Mouse (Mus musculus): Measurements from ENCODE around the gene Agap2. TPM values are rescaled to one million over a fixed set of nuclear protein-coding genes. Genes with fewer than 3 reads are reported as not detected.
A peak's percentile ranks its signal among the peaks of the same experiment; 100 is the strongest.

The Agap2 gene
- polyA plus RNA-seq, 1 experiment from 2014 or later, result 5.3 TPM

DNA sequence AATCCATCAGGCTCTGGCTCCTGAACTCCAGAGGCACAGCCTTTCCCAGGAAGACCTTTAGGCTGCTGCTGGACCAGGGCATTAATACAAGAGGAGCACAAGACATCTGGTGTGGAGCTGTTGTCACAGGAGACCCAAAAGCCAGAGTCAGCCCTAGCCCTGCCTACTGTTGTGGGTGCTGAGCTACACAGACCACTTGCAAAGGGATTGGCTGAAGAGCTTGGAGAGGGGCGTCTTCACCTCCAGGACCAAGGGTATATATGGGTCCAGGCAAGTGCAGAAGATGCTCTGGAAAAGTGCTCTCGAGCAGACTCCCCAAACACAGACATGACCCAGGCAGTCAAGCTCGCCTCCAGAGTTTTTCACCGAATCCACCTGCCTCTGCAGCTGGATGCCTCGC lies 27.1 kb upstream of the Agap2 start, which contains the start of gene Cyp27b1:
TSS of gene Cyp27b1 (plus strand) at position 297 of the 400 bp plus-strand sequence.
- no peak within 1 kb of the TSS for H3K27ac ChIP-seq (replicated peaks)
- peaks cover 57% of the 10 kb centered on the region for H3K27me3 ChIP-seq (replicated peaks)
- H3K4me1 ChIP-seq, result peaks cover 12% of the 10 kb centered on the region
- no peaks in the 10 kb centered on the region for H3K9me3 ChIP-seq (replicated peaks)
- H3K4me2 ChIP-seq, result peak within 1 kb of the TSS; percentile 4; the same call in 1 of the 2 replicates
- H3K36me3 ChIP-seq, result peaks cover 13% of the 10 kb centered on the region; the same call in 1 of the 2 replicates
- 0 out of 2 replicates have a peak within 1 kb of the TSS, but pooled peaks have one; percentile 1 for H3K4me3 ChIP-seq (replicated peaks)
- 31% methylated on average over 5 of the region's 5 CpGs for WGBS
- no peak within 1 kb of the TSS for H3K9ac ChIP-seq (replicated peaks)
- no peak for ATAC-seq (ENCODE audit: low FRiP score)

DNA sequence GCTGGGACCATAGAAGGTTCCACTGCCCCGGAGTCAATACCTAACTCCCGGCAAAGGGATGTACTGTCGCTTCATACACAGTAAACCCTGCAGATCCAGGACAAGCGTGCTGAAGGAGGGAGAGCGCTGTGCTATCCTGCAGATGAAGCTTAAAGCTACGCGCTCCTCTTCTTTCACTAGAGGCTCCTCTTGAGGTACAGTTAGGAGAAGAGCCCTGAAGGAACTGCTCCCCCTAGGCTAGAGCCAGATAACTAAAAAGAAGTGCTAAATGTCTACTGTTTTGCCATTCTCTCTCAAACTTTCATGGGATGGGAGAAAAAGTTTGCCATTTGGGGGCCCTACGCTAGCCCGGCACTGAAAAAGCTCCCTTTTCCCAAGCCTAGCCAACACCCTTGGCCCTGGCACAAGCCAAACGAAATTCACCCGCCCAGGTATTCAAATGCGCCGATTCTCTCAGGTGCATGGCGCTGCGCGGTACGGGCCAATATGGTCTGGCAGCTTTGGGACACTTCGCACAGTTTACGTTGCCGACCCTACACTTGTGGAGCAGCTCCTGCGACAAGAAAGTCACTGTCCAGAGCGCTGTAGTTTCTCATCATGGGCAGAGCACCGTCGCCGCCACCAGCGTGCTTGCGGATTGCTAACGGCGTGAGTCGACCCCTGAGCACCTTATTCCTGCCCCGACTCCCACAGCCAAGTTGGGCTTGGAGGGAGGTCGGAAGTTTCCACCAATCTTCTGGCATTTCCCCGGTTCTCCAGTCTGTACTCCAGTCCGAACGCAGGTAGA lies 26.3 kb upstream of the Agap2 start:
- Histone ChIP-seq H3K4me3 (replicated peaks) (0 out of 2 replicates have a peak overlapping the region, but pooled peaks have one; percentile 1), H3K27ac (replicated peaks) (no peak overlapping the region), H3K4me1 (peaks cover 11% of the 10 kb centered on the region), H3K9ac (replicated peaks) (no peak overlapping the region; the same call in 1 of the 2 replicates), H3K9me3 (replicated peaks) (no peaks in the 10 kb centered on the region), H3K4me2 (peak overlapping the region; percentile 4), H3K27me3 (replicated peaks) (peaks cover 57% of the 10 kb centered on the region), H3K36me3 (peaks cover 21% of the 10 kb centered on the region; the same call in 1 of the 2 replicates)
- 4% methylated on average over 35 of the region's 35 CpGs for WGBS
- no peak for ATAC-seq (ENCODE audit: low FRiP score)

DNA sequence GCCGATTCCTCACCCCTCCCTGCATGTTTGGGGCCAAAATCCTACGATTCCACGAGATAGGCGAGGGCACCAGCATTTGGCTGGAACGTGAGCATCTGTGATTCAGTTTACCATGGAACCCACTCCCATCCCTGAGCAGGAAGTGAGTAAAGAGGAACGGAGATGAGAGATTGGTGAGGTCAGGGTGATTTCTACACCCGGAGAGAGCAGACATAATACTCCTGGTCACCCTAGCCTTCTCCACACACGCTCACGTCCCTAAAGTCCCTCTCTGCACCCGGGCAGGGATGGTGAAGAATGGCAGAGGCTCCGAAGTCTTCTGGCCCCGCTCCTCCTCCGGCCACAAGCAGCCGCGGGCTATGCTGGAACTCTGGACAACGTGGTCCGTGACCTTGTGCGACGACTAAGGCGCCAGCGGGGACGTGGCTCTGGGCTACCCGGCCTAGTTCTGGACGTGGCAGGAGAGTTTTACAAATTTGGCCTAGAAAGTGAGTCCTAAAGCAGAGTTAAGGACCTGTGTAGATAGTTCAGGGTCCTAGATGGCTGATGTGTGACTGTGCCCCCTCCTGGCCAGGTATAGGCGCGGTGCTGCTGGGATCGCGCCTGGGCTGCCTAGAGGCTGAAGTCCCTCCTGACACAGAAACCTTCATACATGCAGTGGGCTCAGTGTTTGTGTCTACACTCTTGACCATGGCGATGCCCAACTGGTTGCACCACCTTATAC lies 25.5 kb upstream of the Agap2 start:
- Histone ChIP-seq H3K27me3 (replicated peaks) (peaks cover 57% of the 10 kb centered on the region), H3K4me2 (peak overlapping the region; percentile 4), H3K4me3 (replicated peaks) (no peak overlapping the region), H3K9ac (replicated peaks) (no peak overlapping the region; the same call in 1 of the 2 replicates), H3K9me3 (replicated peaks) (no peaks in the 10 kb centered on the region), H3K36me3 (peaks cover 21% of the 10 kb centered on the region), H3K4me1 (peaks cover 12% of the 10 kb centered on the region), H3K27ac (replicated peaks) (no peak overlapping the region)
- no peak for ATAC-seq (ENCODE audit: low FRiP score)
- WGBS, result 2% methylated on average over 29 of the region's 29 CpGs

DNA sequence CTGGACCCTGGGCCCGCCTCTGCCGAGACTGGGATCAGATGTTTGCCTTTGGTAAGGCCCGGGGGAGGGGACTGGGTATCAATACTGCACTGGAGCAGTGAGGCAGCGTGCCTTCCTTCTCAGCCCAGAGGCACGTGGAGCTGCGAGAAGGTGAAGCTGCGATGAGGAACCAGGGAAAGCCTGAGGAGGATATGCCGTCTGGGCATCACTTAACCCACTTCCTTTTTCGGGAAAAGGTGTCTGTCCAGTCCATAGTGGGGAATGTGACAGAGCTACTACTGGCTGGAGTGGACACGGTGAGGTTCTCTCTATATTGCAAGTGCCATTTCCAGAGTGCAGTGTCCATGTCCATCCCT lies 25.0 kb upstream of the Agap2 start:
- ATAC-seq (ENCODE audit: low FRiP score), result no peak
- Histone ChIP-seq H3K36me3 (peaks cover 22% of the 10 kb centered on the region), H3K27ac (replicated peaks) (no peak overlapping the region), H3K4me3 (replicated peaks) (no peak overlapping the region), H3K4me2 (no peak overlapping the region), H3K9me3 (replicated peaks) (no peaks in the 10 kb centered on the region), H3K9ac (replicated peaks) (no peak overlapping the region), H3K4me1 (peaks cover 16% of the 10 kb centered on the region), H3K27me3 (replicated peaks) (peaks cover 57% of the 10 kb centered on the region)
- 23% methylated on average over 10 of the region's 10 CpGs for WGBS

DNA sequence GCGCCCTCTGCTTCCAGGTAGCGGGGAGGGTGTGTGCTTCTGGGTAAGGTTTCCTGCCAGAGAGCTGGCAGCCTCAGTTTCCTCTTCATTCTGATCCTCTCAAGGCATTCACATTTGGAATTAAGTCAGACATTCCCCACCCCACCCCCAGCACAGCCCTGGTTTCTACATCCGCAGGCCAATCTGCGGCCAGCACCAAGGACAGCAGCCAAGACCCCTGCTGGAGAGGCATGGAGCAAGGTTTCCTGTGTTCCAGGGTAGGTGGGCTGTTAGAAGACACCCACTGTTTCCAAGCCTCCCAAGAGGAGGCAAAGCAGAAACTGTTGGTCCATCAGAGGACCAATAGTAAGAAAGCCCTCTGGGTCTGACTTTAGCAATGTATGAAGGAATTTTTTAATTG lies 20.4 kb upstream of the Agap2 start:
- Histone ChIP-seq H3K4me1 (peaks cover 34% of the 10 kb centered on the region), H3K4me3 (replicated peaks) (no peak overlapping the region), H3K4me2 (no peak overlapping the region), H3K27ac (replicated peaks) (no peak overlapping the region), H3K9me3 (replicated peaks) (no peaks in the 10 kb centered on the region), H3K27me3 (replicated peaks) (peaks cover 31% of the 10 kb centered on the region), H3K36me3 (peaks cover 50% of the 10 kb centered on the region), H3K9ac (replicated peaks) (no peak overlapping the region)
- no peak for ATAC-seq (ENCODE audit: low FRiP score)
- 75% methylated on average over 4 of the region's 4 CpGs for WGBS

DNA sequence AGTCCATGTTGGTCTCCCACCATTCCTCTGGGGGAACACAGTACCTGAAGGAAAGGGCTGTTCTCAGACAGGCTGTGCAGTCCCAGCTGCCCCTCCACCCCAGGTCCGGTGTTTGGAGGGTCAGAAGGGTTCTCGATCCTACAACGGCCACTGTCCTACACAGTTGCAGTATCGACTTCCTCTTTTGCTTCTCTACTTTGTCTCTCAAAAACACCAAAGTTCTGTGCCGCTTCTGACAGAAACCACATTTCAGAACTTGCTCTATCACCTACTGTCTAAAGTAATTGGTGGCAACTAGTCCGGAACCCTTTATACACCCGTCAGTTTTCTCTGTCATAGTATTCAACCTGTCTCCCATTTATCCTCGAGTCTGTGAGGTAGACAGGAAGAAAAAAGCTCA lies 19.7 kb upstream of the Agap2 start:
- ATAC-seq (ENCODE audit: low FRiP score), result no peak
- WGBS, result 95% methylated on average over 8 of the region's 8 CpGs
- peaks cover 35% of the 10 kb centered on the region for H3K4me1 ChIP-seq
- no peak overlapping the region for H3K4me3 ChIP-seq (replicated peaks)
- no peak overlapping the region for H3K9ac ChIP-seq (replicated peaks)
- no peak overlapping the region for H3K4me2 ChIP-seq
- H3K27ac ChIP-seq (replicated peaks), result no peak overlapping the region
- peaks cover 23% of the 10 kb centered on the region for H3K27me3 ChIP-seq (replicated peaks)
- peaks cover 50% of the 10 kb centered on the region for H3K36me3 ChIP-seq
- no peaks in the 10 kb centered on the region for H3K9me3 ChIP-seq (replicated peaks)

DNA sequence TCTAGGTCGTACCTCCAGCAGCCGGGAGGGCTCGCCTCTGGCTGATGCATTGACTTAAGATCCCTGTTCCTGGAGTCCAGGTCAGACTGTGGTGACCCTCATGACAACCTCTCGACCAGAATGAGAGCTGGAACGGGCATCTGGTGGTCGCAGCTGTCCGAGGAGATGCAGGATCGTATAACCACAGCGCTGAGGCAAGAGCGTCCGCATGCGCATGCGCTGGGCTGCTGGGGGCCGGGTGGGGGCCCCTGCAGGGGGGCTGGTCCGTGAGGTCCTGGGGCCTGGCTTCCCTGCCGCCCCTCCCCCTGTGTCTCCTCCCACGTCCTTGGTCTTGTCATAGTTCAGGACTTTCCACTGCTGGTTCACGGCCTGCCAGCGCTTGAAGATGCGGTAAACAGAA lies 18.6 kb upstream of the Agap2 start:
- no peak overlapping the region for H3K4me3 ChIP-seq (replicated peaks)
- no peak overlapping the region for H3K4me2 ChIP-seq
- peaks cover 50% of the 10 kb centered on the region for H3K36me3 ChIP-seq
- peaks cover 12% of the 10 kb centered on the region for H3K27me3 ChIP-seq (replicated peaks)
- H3K4me1 ChIP-seq, result peaks cover 46% of the 10 kb centered on the region
- 88% methylated on average over 20 of the region's 20 CpGs for WGBS
- H3K27ac ChIP-seq (replicated peaks), result no peak overlapping the region
- ATAC-seq (ENCODE audit: low FRiP score), result no peak
- no peak overlapping the region for H3K9ac ChIP-seq (replicated peaks)
- no peaks in the 10 kb centered on the region for H3K9me3 ChIP-seq (replicated peaks)

DNA sequence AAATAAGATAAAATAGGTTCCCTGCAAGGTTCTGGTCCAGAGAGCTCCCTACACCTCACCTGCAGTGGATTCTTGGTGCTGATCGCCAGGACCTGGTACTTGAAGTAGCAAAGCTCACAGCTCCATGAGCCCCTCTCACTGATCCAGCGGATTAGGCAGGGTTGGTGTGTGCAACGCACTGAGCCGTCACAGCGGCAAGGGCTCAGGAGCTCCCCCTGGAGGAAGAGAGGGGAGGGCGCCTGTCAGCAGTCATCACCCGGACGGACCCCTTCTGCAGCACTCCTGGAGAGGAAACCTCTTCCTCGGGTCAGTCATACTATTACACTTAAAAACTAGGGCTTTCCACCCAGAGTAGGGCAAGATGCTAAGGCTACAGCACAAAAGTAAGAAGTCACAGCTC lies 16.9 kb upstream of the Agap2 start:
- no peak for ATAC-seq (ENCODE audit: low FRiP score)
- WGBS, result 2% methylated on average over 9 of the region's 9 CpGs
- peak overlapping the region; percentile 83 for H3K4me3 ChIP-seq (replicated peaks)
- H3K36me3 ChIP-seq, result peaks cover 47% of the 10 kb centered on the region
- H3K9me3 ChIP-seq (replicated peaks), result no peaks in the 10 kb centered on the region
- peaks cover 57% of the 10 kb centered on the region for H3K4me1 ChIP-seq
- H3K9ac ChIP-seq (replicated peaks), result peak overlapping the region; percentile 96; the same call in 1 of the 2 replicates
- H3K27ac ChIP-seq (replicated peaks), result no peak overlapping the region
- no peaks in the 10 kb centered on the region for H3K27me3 ChIP-seq (replicated peaks)
- peak overlapping the region; percentile 81 for H3K4me2 ChIP-seq

DNA sequence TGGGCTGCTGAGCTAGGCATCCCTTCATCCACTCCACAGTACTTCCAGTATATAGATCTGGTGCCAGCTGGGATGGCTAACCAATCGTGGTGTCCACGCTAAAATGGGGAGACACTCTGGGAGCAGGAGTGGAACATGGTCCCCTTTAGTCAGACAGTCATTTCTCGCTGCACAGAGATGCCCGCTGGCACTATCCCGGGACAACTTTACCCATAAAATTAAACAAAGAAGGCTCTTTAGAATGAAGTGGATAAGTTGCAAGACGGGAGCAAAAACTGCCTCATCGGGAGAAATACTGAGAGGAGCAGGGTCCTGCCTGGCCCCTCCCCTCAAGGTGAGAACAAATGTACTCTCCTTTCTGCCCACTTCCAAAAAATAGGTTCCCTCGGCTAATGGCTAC lies 16.4 kb upstream of the Agap2 start:
- no peak for ATAC-seq (ENCODE audit: low FRiP score)
- Histone ChIP-seq H3K9me3 (replicated peaks) (no peaks in the 10 kb centered on the region), H3K36me3 (peaks cover 41% of the 10 kb centered on the region), H3K27ac (replicated peaks) (no peak overlapping the region), H3K9ac (replicated peaks) (peak overlapping the region; percentile 96), H3K4me3 (replicated peaks) (peak overlapping the region; percentile 83), H3K4me1 (peaks cover 57% of the 10 kb centered on the region), H3K27me3 (replicated peaks) (no peaks in the 10 kb centered on the region), H3K4me2 (peak overlapping the region; percentile 81)
- 5% methylated on average over 8 of the region's 8 CpGs for WGBS

DNA sequence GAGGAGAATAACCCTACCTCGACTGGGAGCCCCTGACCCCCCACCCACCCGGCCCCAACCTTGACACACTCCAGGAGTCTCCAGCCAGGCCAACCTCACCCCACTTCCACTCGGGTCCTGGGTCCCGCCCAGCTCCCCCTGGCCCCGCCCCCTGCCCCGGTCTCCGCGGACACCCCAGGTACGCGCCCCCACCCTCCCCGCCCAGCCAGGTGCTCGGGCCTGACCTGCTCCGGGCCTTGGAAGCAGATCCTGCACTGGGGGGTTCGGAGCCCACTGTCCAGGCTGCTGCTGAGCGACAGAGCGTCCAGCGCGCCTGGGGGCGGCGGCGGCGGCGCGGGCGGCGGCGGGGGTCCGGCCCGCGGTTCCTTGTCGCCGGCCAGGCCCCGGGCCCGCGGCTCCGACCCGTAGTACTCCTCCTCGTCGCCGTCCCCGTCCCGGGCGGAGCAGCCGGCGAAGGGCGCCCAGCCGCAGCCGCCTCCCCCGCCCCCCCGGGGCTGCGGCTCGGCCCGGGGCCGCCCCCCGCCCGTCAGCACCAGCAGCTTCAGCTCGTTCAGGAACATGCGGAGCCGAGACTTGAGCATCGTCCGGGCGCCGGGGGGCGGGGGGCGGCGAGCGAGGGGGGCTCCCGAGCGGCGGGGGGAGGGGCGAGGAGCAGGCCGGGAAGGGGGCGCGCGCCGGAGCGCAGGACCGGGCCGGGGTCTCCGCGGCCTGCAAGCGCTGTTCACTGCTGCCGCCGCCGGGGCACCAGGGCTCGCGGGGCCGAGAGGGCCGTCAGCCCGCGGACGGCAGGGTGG lies 15.7 kb upstream of the Agap2 start:
- Histone ChIP-seq H3K27me3 (replicated peaks) (no peaks in the 10 kb centered on the region), H3K4me2 (peak overlapping the region; percentile 81), H3K4me1 (peaks cover 58% of the 10 kb centered on the region), H3K9ac (replicated peaks) (peak overlapping the region; percentile 96), H3K9me3 (replicated peaks) (no peaks in the 10 kb centered on the region), H3K36me3 (peaks cover 36% of the 10 kb centered on the region), H3K27ac (replicated peaks) (peak overlapping the region; percentile 96), H3K4me3 (replicated peaks) (peak overlapping the region; percentile 83)
- no peak for ATAC-seq (ENCODE audit: low FRiP score)
- under 1% methylated on average over 63 of the region's 92 CpGs for WGBS

Measured in neural tube, embryonic 15.5 days (tissue).